Mouse (Mus musculus) hindbrain, embryonic 14.5 days (tissue): ENCODE measurements around the gene Ccdc107. TPM values are rescaled to one million over a fixed set of nuclear protein-coding genes. Genes with fewer than 3 reads are reported as not detected.

ENCODE experiments used
- ATAC-seq: fragments of 200-750 bp; cut with Nextera tagmentation; 2 replicates; pipeline ENCODE4 v1.8.0; 2017; ENCODE audit warnings: moderate number of reproducible peaks, mild to moderate bottlenecking, moderate TSS enrichment, moderate library complexity; ENCODE audit not compliant: low FRiP score
- DNase-seq: peaks from one replicate; pipeline ENCODE4 v3.0.0-alpha.2; 2015; ENCODE audit warnings: low spot score
- H3K27ac ChIP-seq: fragments of 300-500 bp; sonication (generic); 2 replicates; pipeline ENCODE4 v1.5.1; 2014; ENCODE audit warnings: mild to moderate bottlenecking, moderate library complexity
- H3K27me3 ChIP-seq: fragments of 300-500 bp; sonication (generic); 2 replicates; pipeline ENCODE4 v1.6.1; 2014; ENCODE audit warnings: mild to moderate bottlenecking, low read length, mixed read lengths; ENCODE audit not compliant: control insufficient read depth, insufficient read depth
- H3K36me3 ChIP-seq: fragments of 300-500 bp; sonication (generic); replicated peaks from 2 replicates; pipeline ENCODE4 v1.6.1; 2014; ENCODE audit not compliant: control insufficient read depth, insufficient read depth
- H3K4me1 ChIP-seq: fragments of 300-500 bp; sonication (generic); replicated peaks from 2 replicates; pipeline ENCODE4 v1.6.1; 2014; ENCODE audit warnings: antibody characterized with exemption, low read length, mixed read lengths; ENCODE audit not compliant: control insufficient read depth, insufficient read depth
- H3K4me2 ChIP-seq: fragments of 300-500 bp; sonication (generic); replicated peaks from 2 replicates; pipeline ENCODE4 v1.6.1; 2014; ENCODE audit warnings: mild to moderate bottlenecking, moderate library complexity
- H3K4me3 ChIP-seq: fragments of 300-500 bp; sonication (generic); replicated peaks from 2 replicates; pipeline ENCODE4 v1.5.1; 2014; ENCODE audit warnings: mild to moderate bottlenecking, low read length
- H3K9ac ChIP-seq: fragments of 300-500 bp; sonication (generic); 2 replicates; pipeline ENCODE4 v1.6.1; 2014
- H3K9me3 ChIP-seq: fragments of 300-500 bp; sonication (generic); 2 replicates; pipeline ENCODE4 v1.6.1; 2016; ENCODE audit warnings: low read length; ENCODE audit not compliant: control insufficient read depth
- WGBS: fragments of 180-500 bp; shearing (Covaris S2); extraction: QIAGEN DNeasy Blood & Tissue Kit; methylation state at CpG from one replicate; pipeline ENCODE4 v1.1.7; 2014; 5-methylcytosine and 5-hydroxymethylcytosine counted together
- polyA plus RNA-seq: library from polyadenylated mRNA; unstranded; fragments of >200 nt; fragmentation: Nextera tagmentation; extraction: Ambion mirVana; gene quantifications from 2 replicates; pipeline ENCODE4 v1.2.1, GENCODE M21; 2014

Gene Ccdc107
- polyA plus RNA-seq, 1 experiment from 2014 or later, result 92.0 TPM

GRCm38 (mm10) chr4:43493846-43494240, 1.1 kb downstream of the Ccdc107 start:
- WGBS, result under 1% methylated on average over 9 of the region's 9 CpGs
- Histone ChIP-seq H3K9ac (peak overlapping the region; percentile 83), H3K4me3 (peak overlapping the region; percentile 56), H3K27ac (peak overlapping the region; percentile 90), H3K4me2 (peak overlapping the region; percentile 52), H3K4me1 (peaks cover 18% of the 10 kb centered on the region), H3K27me3 (no peaks in the 10 kb centered on the region), H3K36me3 (peaks cover 5% of the 10 kb centered on the region; the same call in 1 of the 2 replicates), H3K9me3 (peaks cover 4% of the 10 kb centered on the region; the same call in 1 of the 2 replicates)
- ATAC-seq (no peak), DNase-seq (no peak)

- 72% methylated on average over 6 of the region's 6 CpGs for WGBS
Measured at GRCm38 (mm10) chr4:43496587-43496986, 3.9 kb downstream of the Ccdc107 start.

GRCm38 (mm10) chr4:43497405-43497804, 4.7 kb downstream of the Ccdc107 start:
- Histone ChIP-seq H3K4me2 (no peak overlapping the region; the same call in 1 of the 2 replicates), H3K9ac (no peak overlapping the region)
- no peak for ATAC-seq

More at GRCm38 (mm10) chr4:43496587-43496986, 3.9 kb downstream of the Ccdc107 start:
- Histone ChIP-seq H3K9me3 (no peaks in the 10 kb centered on the region), H3K4me2 (no peak overlapping the region), H3K27me3 (no peaks in the 10 kb centered on the region), H3K9ac (no peak overlapping the region), H3K4me1 (peaks cover 18% of the 10 kb centered on the region), H3K36me3 (peaks cover 5% of the 10 kb centered on the region; the same call in 1 of the 2 replicates), H3K4me3 (no peak overlapping the region), H3K27ac (no peak overlapping the region)
- ATAC-seq (no peak), DNase-seq (no peak)

GRCm38 (mm10) chr4:43497946-43498345, 5.2 kb downstream of the Ccdc107 start:
- DNase-seq (no peak), ATAC-seq (no peak)
- H3K9ac ChIP-seq, result no peak overlapping the region
- WGBS, result 68% methylated on average over 4 of the region's 4 CpGs
- H3K4me1 ChIP-seq, result peaks cover 15% of the 10 kb centered on the region
- H3K27me3 ChIP-seq, result no peaks in the 10 kb centered on the region
- H3K27ac ChIP-seq, result no peak overlapping the region
- peak overlapping the region; percentile 76; the same call in 1 of the 2 replicates for H3K4me2 ChIP-seq
- no peak overlapping the region for H3K4me3 ChIP-seq
- H3K36me3 ChIP-seq, result peaks cover 5% of the 10 kb centered on the region; the same call in 1 of the 2 replicates
- no peaks in the 10 kb centered on the region for H3K9me3 ChIP-seq

More at GRCm38 (mm10) chr4:43497405-43497804, 4.7 kb downstream of the Ccdc107 start:
- Histone ChIP-seq H3K27ac (no peak overlapping the region), H3K36me3 (peaks cover 5% of the 10 kb centered on the region; the same call in 1 of the 2 replicates), H3K9me3 (no peaks in the 10 kb centered on the region), H3K4me3 (no peak overlapping the region), H3K27me3 (no peaks in the 10 kb centered on the region), H3K4me1 (peaks cover 15% of the 10 kb centered on the region)
- DNase-seq, result no peak
- 95% methylated on average over 8 of the region's 8 CpGs for WGBS

GRCm38 (mm10) chr4:43498983-43499382, 6.3 kb downstream of the Ccdc107 start:
- H3K4me3 ChIP-seq, result peak overlapping the region; percentile 44
- H3K4me1 ChIP-seq, result peaks cover 13% of the 10 kb centered on the region
- DNase-seq, result no peak
- 18% methylated on average over 8 of the region's 8 CpGs for WGBS
- peaks cover 5% of the 10 kb centered on the region; the same call in 1 of the 2 replicates for H3K36me3 ChIP-seq
- peak overlapping the region; percentile 76 for H3K4me2 ChIP-seq
- no peak overlapping the region for H3K27ac ChIP-seq
- no peaks in the 10 kb centered on the region for H3K27me3 ChIP-seq
- ATAC-seq, result 0 out of 2 replicates have a peak, but pooled peaks have one; percentile 2
- peak overlapping the region; percentile 56 for H3K9ac ChIP-seq
- no peaks in the 10 kb centered on the region for H3K9me3 ChIP-seq

- ATAC-seq, result peak; percentile 83
- H3K27ac ChIP-seq, result no peak within 1 kb of the TSS
- H3K4me2 ChIP-seq, result peak within 1 kb of the TSS; percentile 76
- no peaks in the 10 kb centered on the region for H3K27me3 ChIP-seq
- peak within 1 kb of the TSS; percentile 56 for H3K9ac ChIP-seq
- 6% methylated on average over 50 of the region's 50 CpGs for WGBS
- H3K4me3 ChIP-seq, result peak within 1 kb of the TSS; percentile 44
- DNase-seq, result peak; percentile 82
- H3K4me1 ChIP-seq, result peaks cover 6% of the 10 kb centered on the region
- peaks cover 5% of the 10 kb centered on the region; the same call in 1 of the 2 replicates for H3K36me3 ChIP-seq
- H3K9me3 ChIP-seq, result no peaks in the 10 kb centered on the region
Measured at GRCm38 (mm10) chr4:43499407-43500333, 7.0 kb downstream of the Ccdc107 start, which contains the start of gene Arhgef39. Gene Arhgef39 (minus strand): TSS chr4:43499695.

GRCm38 (mm10) chr4:43503041-43503440, 10.3 kb downstream of the Ccdc107 start:
- no peaks in the 10 kb centered on the region for H3K9me3 ChIP-seq
- ATAC-seq (no peak), DNase-seq (no peak)
- peaks cover 4% of the 10 kb centered on the region; the same call in 1 of the 2 replicates for H3K4me1 ChIP-seq
- H3K27me3 ChIP-seq, result peaks cover 12% of the 10 kb centered on the region
- 81% methylated on average over 2 of the region's 2 CpGs for WGBS
- H3K9ac ChIP-seq, result no peak overlapping the region
- no peaks in the 10 kb centered on the region for H3K36me3 ChIP-seq
- no peak overlapping the region for H3K27ac ChIP-seq
- H3K4me2 ChIP-seq, result no peak overlapping the region
- H3K4me3 ChIP-seq, result no peak overlapping the region

- Histone ChIP-seq H3K4me2 (no peak overlapping the region), H3K4me3 (no peak overlapping the region), H3K9ac (no peak overlapping the region), H3K27ac (no peak overlapping the region), H3K4me1 (peaks cover 8% of the 10 kb centered on the region; the same call in 1 of the 2 replicates), H3K9me3 (no peaks in the 10 kb centered on the region), H3K36me3 (no peaks in the 10 kb centered on the region), H3K27me3 (peaks cover 16% of the 10 kb centered on the region)
- 82% methylated on average over 6 of the region's 6 CpGs for WGBS
- ATAC-seq (no peak), DNase-seq (no peak)
Measured at GRCm38 (mm10) chr4:43503506-43503905, 10.8 kb downstream of the Ccdc107 start.

GRCm38 (mm10) chr4:43504269-43504668, 11.6 kb downstream of the Ccdc107 start:
- 87% methylated on average over 4 of the region's 4 CpGs for WGBS
- H3K9ac ChIP-seq, result no peak overlapping the region
- H3K9me3 ChIP-seq, result no peaks in the 10 kb centered on the region
- H3K36me3 ChIP-seq, result no peaks in the 10 kb centered on the region
- no peak overlapping the region for H3K4me2 ChIP-seq
- DNase-seq, result no peak
- ATAC-seq, result no peak
- H3K4me1 ChIP-seq, result peaks cover 13% of the 10 kb centered on the region; the same call in 1 of the 2 replicates
- no peak overlapping the region for H3K4me3 ChIP-seq
- no peak overlapping the region for H3K27ac ChIP-seq
- peaks cover 24% of the 10 kb centered on the region for H3K27me3 ChIP-seq
